ENCODE assay signal across 4 mouse cellular contexts in the genomic region with DNA sequence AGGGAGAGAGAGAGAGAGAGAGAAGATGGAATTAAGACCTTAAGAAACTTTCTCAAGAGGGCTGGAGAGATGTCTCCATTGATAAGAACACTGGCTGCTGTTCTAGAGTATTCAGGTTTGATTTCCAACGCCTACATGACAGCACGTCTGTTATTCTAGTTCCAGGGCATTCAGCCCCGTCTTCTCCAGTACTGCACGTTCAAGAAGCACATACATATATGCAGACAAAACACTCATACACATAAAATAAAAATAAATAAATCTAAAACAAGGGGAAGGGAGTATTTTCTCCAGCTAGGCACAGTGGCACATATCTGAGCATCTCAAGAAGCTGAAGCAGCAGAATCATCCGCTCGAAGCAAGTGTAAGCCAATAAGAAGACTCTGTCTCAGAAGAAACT.
DNase-seq lines count a peak whose midpoint lies in the region; ATAC-seq and TF ChIP-seq lines count a peak whose summit lies in the region.
"Not testable (repeated sequence)": the region's sequence is repeated elsewhere in the genome, so short reads cannot be mapped to it uniquely, and the experiment has no call there.

No protein-coding gene starts in this region.

- 62% methylated on average over 4 of the region's 6 CpGs for WGBS in lung, postnatal 0 days

- not testable (repeated sequence) for TF ChIP-seq EP300 in lung, postnatal 0 days (IDR thresholded peaks at IDR 0.05)

- ATAC-seq in lung, postnatal 0 days, result not testable (repeated sequence)

- H3K4me3 ChIP-seq in lung, postnatal 0 days (ENCODE audit: low read depth, low read length), result not testable (repeated sequence)

- not testable (repeated sequence) for H3K27me3 ChIP-seq in lung, postnatal 0 days (replicated peaks; ENCODE audit: insufficient read depth, low read length)

- DNase-seq in MN1 (ENCODE audit: low spot score), result peak; percentile 2
- peak; percentile 90 for DNase-seq in heart, adult 11 months
- peak; percentile 2 for DNase-seq in lung, postnatal 0 days (ENCODE audit: low spot score)
- peak; percentile 0 for DNase-seq in retina, embryonic 14.5 days (ENCODE audit: low spot score)

- not testable (repeated sequence) for TF ChIP-seq CTCF in lung, postnatal 0 days (IDR thresholded peaks at IDR 0.05)

- H3K27ac ChIP-seq in lung, postnatal 0 days (ENCODE audit: low read length), result not testable (repeated sequence)

- H3K9me3 ChIP-seq in lung, postnatal 0 days (ENCODE audit: low read length), result not testable (repeated sequence)

- H3K36me3 ChIP-seq in lung, postnatal 0 days (ENCODE audit: insufficient read depth, low read length), result not testable (repeated sequence)

- not testable (repeated sequence) for H3K9ac ChIP-seq in lung, postnatal 0 days (replicated peaks; ENCODE audit: low read depth)

- not testable (repeated sequence) for H3K4me2 ChIP-seq in lung, postnatal 0 days (replicated peaks; ENCODE audit: low read depth, low read length)

- H3K4me1 ChIP-seq in lung, postnatal 0 days (ENCODE audit: insufficient read depth, low read depth, low read length), result not testable (repeated sequence)

Comparison
In these comparisons a context has a peak if more than half of its experiments do, and no peak if none do; other contexts are left out.
1. DNase-seq: peak in every context shown above with its lines; median percentile 90 in heart, adult 11 months; 2 in MN1; 2 in lung, postnatal 0 days; 0 in retina, embryonic 14.5 days.